Mouse (Mus musculus) gastrocnemius, postnatal 25 days (tissue): ENCODE data around the gene Dcps. TPM values are rescaled to one million over a fixed set of nuclear protein-coding genes. Genes with fewer than 3 reads are reported as not detected.

Experiments used
- DNase-seq: peaks from one replicate; pipeline ENCODE4 v3.0.0; 2022
- total RNA-seq, 2 experiments: library from RNA; stranded (reverse); gene quantifications; 1 replicate in 1 of 2; 2 replicates in 1 of 2; pipeline ENCODE4 v1.2.3; 2021

Gene Dcps
- total RNA-seq, 2 experiments from 2014 or later: 5.9 to 6.7 TPM

- DNase-seq: peak; percentile 82
Observed at GRCm38 (mm10) chr9:35108916-35109315, 66.9 kb downstream of the Dcps start.

GRCm38 (mm10) chr9:35108066-35108465, 67.8 kb downstream of the Dcps start:
- DNase-seq: no peak

- DNase-seq: no peak
Observed at GRCm38 (mm10) chr9:35107396-35107795, 68.5 kb downstream of the Dcps start.

GRCm38 (mm10) chr9:35105884-35106880, 69.7 kb downstream of the Dcps start:
- DNase-seq: peak; percentile 12

- no peak for DNase-seq
Observed at GRCm38 (mm10) chr9:35105438-35105837, 70.4 kb downstream of the Dcps start.

GRCm38 (mm10) chr9:35104711-35105110, 71.2 kb downstream of the Dcps start:
- no peak for DNase-seq

GRCm38 (mm10) chr9:35098762-35099161, 77.1 kb downstream of the Dcps start:
- no peak for DNase-seq

- DNase-seq: no peak
Observed at GRCm38 (mm10) chr9:35097901-35098300, 78.0 kb downstream of the Dcps start.

GRCm38 (mm10) chr9:35095726-35096125, 80.1 kb downstream of the Dcps start:
- DNase-seq: peak; percentile 1

- no peak for DNase-seq
Observed at GRCm38 (mm10) chr9:35093350-35093749, 82.5 kb downstream of the Dcps start.

- DNase-seq: no peak
Observed at GRCm38 (mm10) chr9:35092904-35093303, 83.0 kb downstream of the Dcps start.

Other genes starting within 250 kb of the Dcps start
- 1 to 10 TPM; 4.4 to 5.3 TPM for gene St3gal4, start 56.8 kb downstream of the Dcps start, total RNA-seq
- 100 to 1,000 TPM; 156 to 190 TPM for gene Srpr, start 24.1 kb upstream of the Dcps start, total RNA-seq
- gene Tirap, start 24.2 kb upstream of the Dcps start, total RNA-seq: 10 to 100 TPM; 14.7 to 20.4 TPM
- 10 to 100 TPM; 21.5 to 22.1 TPM for gene Foxred1, start 35.0 kb upstream of the Dcps start, total RNA-seq
- gene Fam118b, start 91.7 kb upstream of the Dcps start, total RNA-seq: 10 to 100 TPM; 15.9 to 21.7 TPM
- 1 to 10 TPM; 6.0 to 6.4 TPM for gene Rpusd4, start 91.8 kb upstream of the Dcps start, total RNA-seq
- 10 to 100 TPM; 13.5 to 16.7 TPM for gene Cdon, start 245.1 kb upstream of the Dcps start, total RNA-seq